Mouse (Mus musculus): ENCODE results near the gene Klhdc7b.

GRCm38 (mm10) chr15:89396883-89397282, 12.2 kb downstream of the Klhdc7b start:
- TF ChIP-seq CTCF (IDR thresholded peaks at IDR 0.05; ENCODE audit: extremely low read depth, insufficient read depth, low read length) (no peak), POLR2A (IDR thresholded peaks at IDR 0.05; ENCODE audit: extremely low read depth, insufficient read depth, low read length) (no peak)

Measured in cortical plate, adult 2 months (tissue).